Mouse (Mus musculus) liver, postnatal 0 days (tissue): ENCODE measurements at regions not wholly inside any gene's neighbourhood (a gene's known extent, or its start where the extent isn't known, plus 50 kb on each side); places are given as distances from the start of the nearest gene placed in this dataset.

Experiments
- CTCF ChIP-seq: sonication (generic); IDR thresholded peaks from 2 replicates; pipeline ENCODE4 v1.5.1; 2016; ENCODE audit warnings: antibody characterized with exemption, low read depth
- EP300 ChIP-seq: IDR thresholded peaks from 2 replicates; pipeline ENCODE4 v1.6.1; 2016; ENCODE audit warnings: antibody characterized with exemption, low read depth, mild to moderate bottlenecking

GRCm38 (mm10) chr1:57100614-57101013, 122.2 kb upstream of the Satb2 start:
- TF ChIP-seq CTCF = no peak
- TF ChIP-seq EP300 = no peak
